Mouse (Mus musculus): Measurements from ENCODE around the gene Olfr1168.
"Not testable (repeated sequence)": the region's sequence is repeated elsewhere in the genome, so short reads cannot be mapped to it uniquely, and the experiment has no call there.

Gene Olfr1168

DNA sequence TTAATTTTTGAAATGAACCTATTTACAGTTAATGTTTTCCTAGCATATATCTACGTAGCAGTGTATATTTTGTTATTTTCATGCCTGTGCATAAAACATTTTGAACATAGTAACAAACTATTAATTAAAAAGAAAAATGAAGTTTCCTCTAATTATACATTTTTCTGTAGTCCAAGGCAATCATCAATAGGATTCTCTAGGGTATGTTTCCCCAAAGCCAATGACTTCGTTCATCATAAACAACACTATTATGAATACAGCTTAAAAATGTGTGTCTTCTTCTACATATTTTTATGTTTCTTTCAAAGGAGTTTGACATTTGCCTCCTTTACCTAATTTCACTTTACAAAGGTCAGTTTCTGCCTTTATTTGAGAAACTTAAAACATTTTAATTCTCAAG is at the start of gene Olfr1168:
TSS of gene Olfr1168 (plus strand) at position 301 of the 400 bp plus-strand sequence.
- no peak for DNase-seq (ENCODE audit: low spot score in 2 of 2)

DNA sequence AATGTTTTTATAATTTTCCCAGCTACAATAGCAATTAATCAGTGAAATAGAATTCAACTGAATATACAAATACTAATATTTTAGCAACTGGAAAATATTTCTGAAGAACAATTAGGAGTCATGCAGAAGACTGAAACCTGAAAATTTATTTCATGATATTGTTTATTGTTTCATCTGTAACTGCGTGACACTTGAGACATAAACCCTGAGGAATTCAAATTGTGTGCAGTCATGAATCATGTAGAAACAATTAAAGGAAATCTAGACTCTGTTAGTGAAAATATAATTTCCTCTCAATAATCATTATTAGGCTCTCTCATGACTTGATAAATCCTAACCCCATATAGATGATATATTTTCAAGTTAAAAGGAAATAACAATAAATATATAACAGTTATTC is 26.6 kb upstream of the Olfr1168 start, which contains the start of gene Olfr1167:
TSS of gene Olfr1167 (minus strand) at position 101 of the 400 bp plus-strand sequence.
- DNase-seq (ENCODE audit: low spot score in 2 of 2): not testable (repeated sequence)

DNA sequence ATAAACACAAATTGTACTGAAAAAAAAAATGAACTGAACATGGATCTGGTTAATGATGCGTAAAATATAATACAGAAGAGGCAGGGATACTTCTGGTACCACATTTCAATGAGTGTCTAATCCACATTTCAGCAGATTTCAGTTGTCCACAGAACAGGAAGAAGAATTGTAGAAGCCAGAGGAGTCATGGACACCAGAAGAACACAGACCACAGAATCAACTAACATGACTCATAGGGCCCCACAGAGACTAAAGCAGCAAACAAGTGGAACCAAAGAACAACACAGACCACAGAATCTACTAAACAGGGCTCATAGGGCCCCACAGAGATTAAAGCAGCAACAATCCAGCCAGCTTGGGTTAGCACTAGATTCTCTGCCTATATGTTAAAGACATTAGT is 39.1 kb downstream of the Olfr1168 start:
- no peak for DNase-seq (ENCODE audit: low spot score in 2 of 2)

DNA sequence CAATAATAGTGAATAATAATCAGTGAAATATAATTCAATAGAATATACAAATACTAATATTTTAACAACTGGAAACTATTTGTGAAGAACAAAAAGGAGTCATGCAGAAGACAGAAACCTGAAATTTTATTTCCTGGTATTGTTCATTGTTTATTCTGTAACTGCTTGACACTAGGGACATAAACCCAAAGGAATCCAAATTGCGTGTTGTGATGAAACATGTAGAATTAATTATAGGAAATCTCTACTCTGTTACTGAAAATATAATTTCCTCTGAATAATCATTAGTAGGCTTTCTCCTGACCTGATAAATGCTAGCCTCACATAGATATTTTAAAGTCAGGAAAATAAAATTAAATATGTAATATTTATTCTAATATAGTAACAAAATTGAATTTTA is 46.6 kb downstream of the Olfr1168 start, which contains the start of gene Olfr1170:
TSS of gene Olfr1170 (minus strand) at position 101 of the 400 bp plus-strand sequence.
- DNase-seq (ENCODE audit: low spot score in 2 of 2): no peak
